Mouse (Mus musculus) lung, adult 2 months (tissue): ENCODE data around the gene Zfp420.

ENCODE experiments used
- CTCF ChIP-seq: fragments of 200-500 bp; IDR thresholded peaks from 2 replicates; pipeline ENCODE4 v1.5.1; 2011; ENCODE audit warnings: mild to moderate bottlenecking, low read length, control low read depth; ENCODE audit not compliant: insufficient read depth
- POLR2A ChIP-seq: fragments of 200-500 bp; IDR thresholded peaks from 2 replicates; pipeline ENCODE4 v1.6.1; 2011; ENCODE audit warnings: low read depth, mild to moderate bottlenecking, control low read depth, low read length, borderline replicate concordance; ENCODE audit errors: extremely low read depth

DNA sequence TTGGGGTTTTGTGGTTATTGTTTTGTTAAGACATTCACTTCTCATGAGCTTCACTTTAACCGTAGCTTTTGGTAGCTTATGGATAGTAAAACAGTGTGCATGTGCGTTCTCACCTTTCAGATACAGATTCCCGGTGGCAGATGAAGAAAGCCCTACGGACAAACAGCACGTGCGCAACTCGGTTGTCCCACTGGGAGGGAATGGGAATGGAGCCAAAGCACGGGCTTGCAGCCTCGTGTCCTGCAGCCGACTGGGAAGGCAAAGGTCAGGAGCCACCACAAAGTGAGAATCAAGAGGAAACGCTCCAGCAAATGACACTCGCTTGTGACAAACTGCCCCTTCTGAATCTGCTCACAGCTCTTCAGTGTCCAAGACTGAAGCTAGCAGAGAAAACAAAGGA is 31.8 kb upstream of the Zfp420 start:
- TF ChIP-seq POLR2A, result no peak
- no peak for TF ChIP-seq CTCF
